Mouse (Mus musculus): ENCODE results near the gene Arrb1. TPM values are rescaled to one million over a fixed set of nuclear protein-coding genes. Genes with fewer than 3 reads are reported as not detected.
A peak's percentile ranks its signal among the peaks of the same experiment; 100 is the strongest.

Arrb1 gene
- polyA plus RNA-seq, 1 experiment from 2014 or later: 3.0 TPM

DNA sequence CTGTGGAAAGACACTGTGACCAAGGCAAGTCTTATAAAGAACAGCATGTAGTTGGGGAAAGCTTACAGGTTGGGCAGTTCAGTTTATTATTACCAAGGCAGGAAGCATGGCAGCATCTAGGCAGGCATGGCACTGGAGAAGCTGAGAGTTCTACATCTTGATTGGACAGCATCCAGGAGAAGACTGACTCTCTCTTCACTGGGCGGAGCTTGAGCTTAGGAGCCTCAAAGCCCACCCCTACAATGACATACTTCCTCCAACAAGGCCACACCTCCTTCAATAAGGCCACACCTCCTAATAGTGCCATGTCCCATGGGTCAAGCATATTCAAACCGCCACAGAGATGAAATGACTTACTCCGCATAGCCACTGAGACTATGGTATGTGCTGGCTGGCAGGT, 16.4 kb downstream of the Arrb1 start:
- ATAC-seq (replicated peaks; ENCODE audit: insufficient number of reproducible peaks, low FRiP score, low TSS enrichment, low read depth) (no peak), DNase-seq (ENCODE audit: low spot score) (no peak)
- Histone ChIP-seq H3K9ac (replicated peaks; ENCODE audit: low read length) (no peak overlapping the region), H3K27ac (replicated peaks; ENCODE audit: low read depth, low read length) (no peak overlapping the region), H3K4me1 (ENCODE audit: control insufficient read depth, insufficient read depth, low read length) (peaks cover 2% of the 10 kb centered on the region; the same call in 1 of the 2 replicates), H3K4me2 (ENCODE audit: low read depth, low read length) (no peak overlapping the region), H3K36me3 (replicated peaks; ENCODE audit: control insufficient read depth, insufficient read depth, low read depth, low read length) (no peaks in the 10 kb centered on the region), H3K4me3 (ENCODE audit: low read depth, low read length) (no peak overlapping the region), H3K9me3 (replicated peaks; ENCODE audit: control insufficient read depth, low read length) (no peaks in the 10 kb centered on the region), H3K27me3 (ENCODE audit: control insufficient read depth, insufficient read depth, low read length) (no peaks in the 10 kb centered on the region)
- 87% methylated on average over 3 of the region's 3 CpGs for WGBS

DNA sequence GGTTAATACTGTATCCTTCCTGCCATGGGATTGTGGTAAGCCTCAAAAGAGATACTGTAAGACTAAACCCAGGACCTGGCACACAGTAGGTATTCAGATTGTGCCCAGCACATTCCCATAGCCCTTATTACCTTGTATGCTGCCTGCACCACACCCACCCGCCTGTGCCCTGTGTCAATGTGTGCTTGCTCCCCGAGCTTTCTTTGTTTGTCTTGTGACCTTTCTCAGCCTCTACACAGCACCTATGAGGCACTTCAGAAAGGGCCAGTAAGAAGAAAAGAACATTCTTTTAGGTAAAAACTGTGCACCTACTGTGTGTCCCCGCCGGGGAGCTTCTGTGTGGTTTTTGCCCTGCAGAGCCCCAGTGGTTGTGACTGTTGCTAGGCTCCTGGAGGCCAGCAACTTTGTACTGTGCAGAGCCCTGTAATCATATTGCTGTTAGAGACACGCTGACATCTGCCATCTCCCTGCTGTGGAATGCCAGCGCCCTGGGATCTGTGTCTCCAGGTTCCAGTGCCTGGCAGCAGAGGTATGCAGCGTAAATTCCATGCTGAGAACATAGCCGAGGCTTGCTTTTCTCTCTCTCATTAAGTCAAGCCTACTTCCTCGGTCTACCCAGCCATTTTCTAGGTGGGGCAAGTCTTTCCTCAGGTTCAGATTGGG, 18.1 kb downstream of the Arrb1 start:
- Histone ChIP-seq H3K27me3 (ENCODE audit: control insufficient read depth, insufficient read depth, low read length) (no peaks in the 10 kb centered on the region), H3K36me3 (replicated peaks; ENCODE audit: control insufficient read depth, insufficient read depth, low read depth, low read length) (no peaks in the 10 kb centered on the region), H3K27ac (replicated peaks; ENCODE audit: low read depth, low read length) (no peak overlapping the region), H3K9ac (replicated peaks; ENCODE audit: low read length) (no peak overlapping the region), H3K4me2 (ENCODE audit: low read depth, low read length) (no peak overlapping the region), H3K4me1 (ENCODE audit: control insufficient read depth, insufficient read depth, low read length) (no peaks in the 10 kb centered on the region; the same call in 1 of the 2 replicates), H3K4me3 (ENCODE audit: low read depth, low read length) (no peak overlapping the region), H3K9me3 (replicated peaks; ENCODE audit: control insufficient read depth, low read length) (no peaks in the 10 kb centered on the region)
- 48% methylated on average over 9 of the region's 9 CpGs for WGBS
- no peak for ATAC-seq (replicated peaks; ENCODE audit: insufficient number of reproducible peaks, low FRiP score, low TSS enrichment, low read depth)
- peak; percentile 45 for DNase-seq (ENCODE audit: low spot score)

DNA sequence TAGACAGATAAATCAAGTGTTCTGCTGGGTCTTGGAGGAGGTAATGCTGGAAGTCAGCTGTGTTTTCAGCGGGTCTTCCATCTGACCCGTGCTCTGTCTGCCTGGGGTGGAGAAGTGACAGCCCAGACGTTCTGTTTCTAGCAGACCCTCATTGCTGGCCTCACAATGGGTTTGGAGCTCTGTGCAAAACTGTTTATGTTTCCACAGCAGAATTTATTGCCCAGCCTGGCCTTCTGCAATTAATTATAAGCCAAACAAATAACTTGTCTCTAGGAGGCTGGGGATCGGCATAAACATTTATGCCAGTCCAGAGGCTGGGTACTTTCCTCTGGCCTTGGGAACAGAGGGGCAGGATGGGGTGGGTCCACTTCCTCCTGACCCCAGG, 18.6 kb downstream of the Arrb1 start:
- ATAC-seq (replicated peaks; ENCODE audit: insufficient number of reproducible peaks, low FRiP score, low TSS enrichment, low read depth): no peak
- Histone ChIP-seq H3K27me3 (ENCODE audit: control insufficient read depth, insufficient read depth, low read length) (no peaks in the 10 kb centered on the region), H3K4me2 (ENCODE audit: low read depth, low read length) (no peak overlapping the region), H3K4me1 (ENCODE audit: control insufficient read depth, insufficient read depth, low read length) (no peaks in the 10 kb centered on the region; the same call in 1 of the 2 replicates), H3K9ac (replicated peaks; ENCODE audit: low read length) (no peak overlapping the region), H3K9me3 (replicated peaks; ENCODE audit: control insufficient read depth, low read length) (no peaks in the 10 kb centered on the region), H3K4me3 (ENCODE audit: low read depth, low read length) (no peak overlapping the region), H3K36me3 (replicated peaks; ENCODE audit: control insufficient read depth, insufficient read depth, low read depth, low read length) (no peaks in the 10 kb centered on the region), H3K27ac (replicated peaks; ENCODE audit: low read depth, low read length) (no peak overlapping the region)
- WGBS: 40% methylated on average over 4 of the region's 4 CpGs
- no peak for DNase-seq (ENCODE audit: low spot score)

DNA sequence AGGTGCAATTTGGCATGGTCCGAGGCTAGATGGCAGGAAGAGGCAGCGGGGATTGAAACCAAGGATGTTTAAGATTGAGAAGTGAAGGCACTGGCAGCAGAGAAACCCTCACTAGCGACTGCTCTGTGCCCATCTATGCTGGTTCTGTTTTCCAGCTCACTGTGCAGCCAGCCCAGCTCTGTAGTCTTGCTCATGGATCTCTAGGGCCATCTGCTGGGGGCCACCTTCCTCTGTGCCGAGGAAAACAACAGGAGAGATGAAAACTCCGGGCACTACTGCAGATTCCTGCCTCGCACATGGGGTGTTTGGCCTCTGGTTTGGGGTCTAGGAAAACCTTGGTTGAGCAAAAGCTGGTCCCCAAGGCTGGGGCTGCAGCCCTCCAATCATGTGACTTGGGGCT, 20.6 kb downstream of the Arrb1 start:
- no peaks in the 10 kb centered on the region for H3K27me3 ChIP-seq (ENCODE audit: control insufficient read depth, insufficient read depth, low read length)
- H3K36me3 ChIP-seq (replicated peaks; ENCODE audit: control insufficient read depth, insufficient read depth, low read depth, low read length): no peaks in the 10 kb centered on the region
- 7% methylated on average over 6 of the region's 6 CpGs for WGBS
- no peaks in the 10 kb centered on the region for H3K9me3 ChIP-seq (replicated peaks; ENCODE audit: control insufficient read depth, low read length)
- H3K4me2 ChIP-seq (ENCODE audit: low read depth, low read length): no peak overlapping the region
- no peak overlapping the region for H3K4me3 ChIP-seq (ENCODE audit: low read depth, low read length)
- no peaks in the 10 kb centered on the region; the same call in 1 of the 2 replicates for H3K4me1 ChIP-seq (ENCODE audit: control insufficient read depth, insufficient read depth, low read length)
- H3K9ac ChIP-seq (replicated peaks; ENCODE audit: low read length): no peak overlapping the region
- H3K27ac ChIP-seq (replicated peaks; ENCODE audit: low read depth, low read length): no peak overlapping the region
- DNase-seq (ENCODE audit: low spot score) (peak; percentile 64), ATAC-seq (replicated peaks; ENCODE audit: insufficient number of reproducible peaks, low FRiP score, low TSS enrichment, low read depth) (no peak)

DNA sequence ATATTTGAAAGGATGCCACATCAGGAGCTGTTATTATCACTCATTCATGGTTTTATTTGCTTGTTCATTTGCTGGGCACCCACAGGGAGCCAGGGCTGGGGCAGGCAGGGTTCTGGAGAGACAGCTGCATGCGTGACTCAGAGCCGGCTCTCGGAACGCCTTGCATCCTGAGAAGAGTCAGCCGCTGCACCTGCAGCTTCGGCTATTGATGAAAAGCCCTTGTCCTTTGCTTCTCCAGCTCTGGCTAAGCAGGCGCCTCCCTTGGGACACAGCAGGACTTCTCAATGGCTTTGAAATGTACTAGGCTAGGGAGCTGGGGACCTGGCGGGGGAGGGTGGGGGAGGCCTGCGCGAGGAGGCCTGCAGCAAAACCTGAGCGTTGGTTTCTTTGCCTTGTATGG, 23.8 kb downstream of the Arrb1 start:
- Histone ChIP-seq H3K4me2 (ENCODE audit: low read depth, low read length) (peak overlapping the region; percentile 10; the same call in 1 of the 2 replicates), H3K27me3 (ENCODE audit: control insufficient read depth, insufficient read depth, low read length) (no peaks in the 10 kb centered on the region), H3K9me3 (replicated peaks; ENCODE audit: control insufficient read depth, low read length) (no peaks in the 10 kb centered on the region), H3K27ac (replicated peaks; ENCODE audit: low read depth, low read length) (no peak overlapping the region), H3K4me3 (ENCODE audit: low read depth, low read length) (no peak overlapping the region), H3K9ac (replicated peaks; ENCODE audit: low read length) (0 out of 2 replicates have a peak overlapping the region, but pooled peaks have one; percentile 28), H3K36me3 (replicated peaks; ENCODE audit: control insufficient read depth, insufficient read depth, low read depth, low read length) (no peaks in the 10 kb centered on the region), H3K4me1 (ENCODE audit: control insufficient read depth, insufficient read depth, low read length) (no peaks in the 10 kb centered on the region; the same call in 1 of the 2 replicates)
- ATAC-seq (replicated peaks; ENCODE audit: insufficient number of reproducible peaks, low FRiP score, low TSS enrichment, low read depth) (no peak), DNase-seq (ENCODE audit: low spot score) (no peak)
- WGBS: 13% methylated on average over 11 of the region's 11 CpGs

DNA sequence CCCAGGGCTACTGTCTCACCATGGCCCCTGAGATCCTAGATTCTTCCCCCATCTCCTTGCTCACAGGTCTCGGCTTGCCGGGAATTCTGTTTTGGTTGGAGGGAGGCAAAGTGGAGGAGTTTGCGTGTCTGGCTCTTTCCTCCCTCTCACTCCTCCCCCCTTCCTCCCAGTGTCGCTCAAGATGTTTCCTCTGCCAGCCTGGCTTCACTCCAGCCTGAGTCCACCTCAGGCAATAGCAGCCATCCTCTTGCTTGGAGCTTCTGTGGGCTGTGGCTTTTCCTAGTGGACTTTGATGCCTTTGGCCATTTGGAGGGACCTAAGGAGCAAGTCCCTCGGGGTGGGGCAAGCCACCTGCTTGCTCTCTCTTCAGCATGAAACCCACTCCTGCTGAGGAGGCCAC, 27.2 kb downstream of the Arrb1 start:
- DNase-seq (ENCODE audit: low spot score) (peak; percentile 50), ATAC-seq (replicated peaks; ENCODE audit: insufficient number of reproducible peaks, low FRiP score, low TSS enrichment, low read depth) (no peak)
- no peak overlapping the region for H3K4me2 ChIP-seq (ENCODE audit: low read depth, low read length)
- H3K4me3 ChIP-seq (ENCODE audit: low read depth, low read length): no peak overlapping the region
- no peaks in the 10 kb centered on the region for H3K36me3 ChIP-seq (replicated peaks; ENCODE audit: control insufficient read depth, insufficient read depth, low read depth, low read length)
- 25% methylated on average over 5 of the region's 5 CpGs for WGBS
- H3K9ac ChIP-seq (replicated peaks; ENCODE audit: low read length): no peak overlapping the region
- no peaks in the 10 kb centered on the region for H3K9me3 ChIP-seq (replicated peaks; ENCODE audit: control insufficient read depth, low read length)
- H3K4me1 ChIP-seq (ENCODE audit: control insufficient read depth, insufficient read depth, low read length): no peaks in the 10 kb centered on the region; the same call in 1 of the 2 replicates
- H3K27me3 ChIP-seq (ENCODE audit: control insufficient read depth, insufficient read depth, low read length): no peaks in the 10 kb centered on the region
- no peak overlapping the region for H3K27ac ChIP-seq (replicated peaks; ENCODE audit: low read depth, low read length)

DNA sequence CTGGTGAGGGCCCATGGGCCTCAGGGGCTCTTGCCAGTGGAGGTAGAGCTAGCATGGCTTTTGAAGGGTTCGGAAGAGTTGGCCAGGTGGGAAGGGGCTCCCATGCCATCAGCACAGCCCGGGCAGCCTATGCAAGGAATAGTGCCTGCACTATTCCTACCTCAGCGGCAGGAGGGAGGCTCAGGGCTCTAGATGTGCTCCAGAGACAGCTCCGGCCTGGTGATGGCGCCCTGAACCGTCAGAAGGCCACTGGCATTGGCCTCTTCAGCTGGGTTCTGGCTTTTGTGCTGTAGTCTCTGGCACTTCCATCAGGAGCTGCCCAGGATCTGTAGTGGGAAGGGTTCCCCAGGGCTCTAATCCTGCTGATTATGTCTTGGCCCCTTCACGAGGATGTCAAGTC, 28.0 kb downstream of the Arrb1 start:
- no peak for DNase-seq (ENCODE audit: low spot score)
- Histone ChIP-seq H3K4me2 (ENCODE audit: low read depth, low read length) (no peak overlapping the region), H3K27me3 (ENCODE audit: control insufficient read depth, insufficient read depth, low read length) (no peaks in the 10 kb centered on the region), H3K9ac (replicated peaks; ENCODE audit: low read length) (no peak overlapping the region), H3K27ac (replicated peaks; ENCODE audit: low read depth, low read length) (no peak overlapping the region), H3K36me3 (replicated peaks; ENCODE audit: control insufficient read depth, insufficient read depth, low read depth, low read length) (no peaks in the 10 kb centered on the region), H3K4me1 (ENCODE audit: control insufficient read depth, insufficient read depth, low read length) (no peaks in the 10 kb centered on the region; the same call in 1 of the 2 replicates), H3K4me3 (ENCODE audit: low read depth, low read length) (no peak overlapping the region), H3K9me3 (replicated peaks; ENCODE audit: control insufficient read depth, low read length) (no peaks in the 10 kb centered on the region)
- no peak for ATAC-seq (replicated peaks; ENCODE audit: insufficient number of reproducible peaks, low FRiP score, low TSS enrichment, low read depth)
- WGBS: 48% methylated on average over 7 of the region's 7 CpGs

DNA sequence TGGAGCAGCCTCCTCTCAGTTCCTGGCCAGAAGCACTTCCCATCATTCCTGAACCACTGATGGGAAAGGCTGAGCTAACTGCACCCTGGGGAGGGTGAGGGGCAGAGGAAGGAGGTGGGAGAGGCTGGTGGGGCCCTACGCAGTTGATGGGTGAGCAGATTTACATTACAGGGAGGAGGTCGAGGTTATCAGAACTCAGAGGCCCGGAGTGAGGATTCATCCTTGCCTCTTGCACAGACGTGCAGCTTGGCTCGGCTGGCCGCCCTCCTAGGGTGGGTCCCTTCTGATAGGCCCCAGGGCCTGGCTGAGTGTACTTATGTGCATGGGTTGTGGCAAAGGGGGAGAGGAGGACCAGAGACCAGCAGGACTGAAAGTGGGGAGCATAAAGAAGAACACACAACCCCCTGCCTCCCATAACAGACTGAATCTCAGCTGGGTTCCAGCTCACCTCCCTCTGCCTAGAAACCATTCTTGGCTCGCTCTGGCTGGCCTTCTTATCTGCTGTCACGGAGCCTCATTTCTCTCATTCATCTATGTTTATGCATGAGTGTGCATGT, 30.1 kb downstream of the Arrb1 start:
- no peak overlapping the region for H3K9ac ChIP-seq (replicated peaks; ENCODE audit: low read length)
- no peaks in the 10 kb centered on the region; the same call in 1 of the 2 replicates for H3K4me1 ChIP-seq (ENCODE audit: control insufficient read depth, insufficient read depth, low read length)
- no peak overlapping the region for H3K27ac ChIP-seq (replicated peaks; ENCODE audit: low read depth, low read length)
- no peak for DNase-seq (ENCODE audit: low spot score)
- H3K27me3 ChIP-seq (ENCODE audit: control insufficient read depth, insufficient read depth, low read length): no peaks in the 10 kb centered on the region
- ATAC-seq (replicated peaks; ENCODE audit: insufficient number of reproducible peaks, low FRiP score, low TSS enrichment, low read depth): no peak
- H3K4me2 ChIP-seq (ENCODE audit: low read depth, low read length): no peak overlapping the region
- H3K9me3 ChIP-seq (replicated peaks; ENCODE audit: control insufficient read depth, low read length): no peaks in the 10 kb centered on the region
- no peaks in the 10 kb centered on the region for H3K36me3 ChIP-seq (replicated peaks; ENCODE audit: control insufficient read depth, insufficient read depth, low read depth, low read length)
- 55% methylated on average over 8 of the region's 8 CpGs for WGBS
- no peak overlapping the region for H3K4me3 ChIP-seq (ENCODE audit: low read depth, low read length)
